ENCODE assay signal across 8 mouse cellular contexts in genomic region chrX:13207512-13208341, GRCm38 (mm10).
DNase-seq lines count a peak whose midpoint lies in the region; ATAC-seq lines count a peak whose summit lies in the region.

No protein-coding gene starts in this region.

- WGBS in embryonic facial prominence, embryonic 10.5 days: 28% methylated on average over 23 of the region's 23 CpGs
- WGBS in midbrain, embryonic 11.5 days: 27% methylated on average over 23 of the region's 23 CpGs

- no peaks in the 10 kb centered on the region for H3K36me3 ChIP-seq in embryonic facial prominence, embryonic 10.5 days (replicated peaks)
- H3K36me3 ChIP-seq in midbrain, embryonic 11.5 days (ENCODE audit: control insufficient read depth, insufficient read depth, low read length): no peaks in the 10 kb centered on the region

- peak overlapping the region; percentile 41; the same call in 1 of the 2 replicates for H3K4me2 ChIP-seq in midbrain, embryonic 11.5 days

- H3K27ac ChIP-seq in embryonic facial prominence, embryonic 10.5 days (replicated peaks): peak overlapping the region; percentile 75
- no peak overlapping the region for H3K27ac ChIP-seq in midbrain, embryonic 11.5 days (ENCODE audit: low read depth, low read length)

- H3K27me3 ChIP-seq in embryonic facial prominence, embryonic 10.5 days (replicated peaks; ENCODE audit: low read depth, poor library complexity, severe bottlenecking): peaks cover 48% of the 10 kb centered on the region
- H3K27me3 ChIP-seq in midbrain, embryonic 11.5 days (ENCODE audit: control insufficient read depth, insufficient read depth, low read length): no peaks in the 10 kb centered on the region

- intact Hi-C loops in left cerebral cortex, postnatal 4 days (cut with DNase I): no loop called here

- DNase-seq in adrenal gland, postnatal 14 days: peak; percentile 93
- DNase-seq in embryonic facial prominence, embryonic 10.5 days (ENCODE audit: low spot score): peak; percentile 92
- DNase-seq in kidney, adult 11 months: peak; percentile 85
- DNase-seq in left cerebral cortex, postnatal 4 days: peak; percentile 92
- peak; percentile 98 for DNase-seq in midbrain, embryonic 11.5 days (ENCODE audit: low spot score, missing footprints)
- peak; percentile 90 for DNase-seq in right cerebral cortex, postnatal 4 days
- DNase-seq in yolk sac, embryonic 10.5 days (ENCODE audit: low spot score): peak; percentile 86

- H3K9ac ChIP-seq in midbrain, embryonic 11.5 days (ENCODE audit: low read length): peak overlapping the region; percentile 59

- ATAC-seq in granulocyte monocyte progenitor cell, adult 5-6 weeks (replicated peaks; ENCODE audit: poor library complexity, severe bottlenecking): peak; percentile 96
- ATAC-seq in midbrain, embryonic 11.5 days (ENCODE audit: low FRiP score): peak; percentile 92

- peak overlapping the region; percentile 47 for H3K4me3 ChIP-seq in embryonic facial prominence, embryonic 10.5 days
- H3K4me3 ChIP-seq in midbrain, embryonic 11.5 days (ENCODE audit: low read depth, low read length): peak overlapping the region; percentile 18; the same call in 1 of the 2 replicates

- H3K9me3 ChIP-seq in embryonic facial prominence, embryonic 10.5 days: no peaks in the 10 kb centered on the region
- H3K9me3 ChIP-seq in midbrain, embryonic 11.5 days (ENCODE audit: control insufficient read depth, low read length): no peaks in the 10 kb centered on the region

- 0 out of 2 replicates have a peak, but pooled peaks cover 3% of the 10 kb centered on the region for H3K4me1 ChIP-seq in embryonic facial prominence, embryonic 10.5 days
- H3K4me1 ChIP-seq in midbrain, embryonic 11.5 days (ENCODE audit: control insufficient read depth, insufficient read depth, low read length): no peaks in the 10 kb centered on the region
